Mouse (Mus musculus) subcutaneous adipose tissue, adult 2 months (tissue): Measurements from ENCODE around the gene Adamtsl5. TPM values are rescaled to one million over a fixed set of nuclear protein-coding genes. Genes with fewer than 3 reads are reported as not detected.

ENCODE experiments used
- polyA plus RNA-seq: library from polyadenylated mRNA; depleted of rRNA; stranded (reverse); fragments of >200 nt; gene quantifications from 2 replicates; pipeline ENCODE4 v1.2.3, GENCODE M21; 2012; ENCODE audit warnings: low replicate concordance; rRNA removed

The Adamtsl5 gene
- polyA plus RNA-seq = 27.6 and 29.5 TPM in 2 replicates

DNA sequence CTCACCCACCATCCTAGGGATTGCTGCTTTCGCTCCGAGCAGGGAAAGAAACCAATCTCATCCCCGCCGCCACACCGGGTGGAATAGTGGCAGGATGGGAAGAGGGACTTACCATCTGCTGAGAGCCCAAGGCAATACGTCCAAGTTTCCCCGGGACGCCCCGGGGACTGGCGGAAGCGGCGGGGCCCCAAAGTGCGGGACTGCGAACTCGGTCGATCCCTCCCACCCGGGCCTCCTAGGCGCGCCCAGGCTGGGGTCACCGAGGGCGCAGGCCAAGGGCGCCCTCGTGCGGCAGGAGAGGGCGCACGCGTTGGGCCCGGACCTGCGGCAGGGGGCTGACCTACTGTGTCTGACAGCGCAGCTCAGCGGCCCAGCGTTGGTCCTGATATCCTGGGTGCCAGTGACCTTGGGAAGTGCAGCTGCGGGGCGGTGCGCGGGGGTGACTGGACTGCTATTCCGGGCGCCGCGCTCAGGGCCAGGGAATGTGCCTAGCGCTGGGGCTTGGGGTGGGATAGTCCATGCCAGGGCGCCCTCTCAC lies at the start of gene Adamtsl5:
TSS of gene Adamtsl5 (minus strand) at position 169 of the 538 bp plus-strand sequence.

DNA sequence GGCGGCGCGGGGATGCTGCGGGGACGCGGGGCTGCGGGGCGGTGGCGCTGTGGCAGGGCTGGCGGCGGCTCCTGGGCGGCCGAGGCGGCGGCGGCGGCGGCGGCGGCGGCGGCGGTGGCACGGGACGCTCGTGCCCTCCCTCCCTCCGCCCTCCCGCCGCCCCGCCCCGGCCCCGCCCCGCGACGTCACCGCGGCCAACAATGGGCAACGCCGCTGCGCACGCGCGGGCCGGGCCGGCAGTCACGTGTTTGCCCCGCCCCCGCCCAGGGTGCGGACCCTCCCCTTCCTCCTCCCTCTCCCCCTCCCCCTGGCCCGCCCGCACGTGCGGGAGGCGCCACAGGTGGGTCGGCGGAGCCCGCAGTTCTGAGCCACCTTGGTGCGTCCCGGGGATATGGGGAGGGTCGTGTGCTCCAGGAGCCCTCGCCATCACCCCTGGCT lies 39.3 kb upstream of the Adamtsl5 start, which contains the start of gene Mex3d:
TSS of gene Mex3d (minus strand) at position 138 of the 438 bp plus-strand sequence.

DNA sequence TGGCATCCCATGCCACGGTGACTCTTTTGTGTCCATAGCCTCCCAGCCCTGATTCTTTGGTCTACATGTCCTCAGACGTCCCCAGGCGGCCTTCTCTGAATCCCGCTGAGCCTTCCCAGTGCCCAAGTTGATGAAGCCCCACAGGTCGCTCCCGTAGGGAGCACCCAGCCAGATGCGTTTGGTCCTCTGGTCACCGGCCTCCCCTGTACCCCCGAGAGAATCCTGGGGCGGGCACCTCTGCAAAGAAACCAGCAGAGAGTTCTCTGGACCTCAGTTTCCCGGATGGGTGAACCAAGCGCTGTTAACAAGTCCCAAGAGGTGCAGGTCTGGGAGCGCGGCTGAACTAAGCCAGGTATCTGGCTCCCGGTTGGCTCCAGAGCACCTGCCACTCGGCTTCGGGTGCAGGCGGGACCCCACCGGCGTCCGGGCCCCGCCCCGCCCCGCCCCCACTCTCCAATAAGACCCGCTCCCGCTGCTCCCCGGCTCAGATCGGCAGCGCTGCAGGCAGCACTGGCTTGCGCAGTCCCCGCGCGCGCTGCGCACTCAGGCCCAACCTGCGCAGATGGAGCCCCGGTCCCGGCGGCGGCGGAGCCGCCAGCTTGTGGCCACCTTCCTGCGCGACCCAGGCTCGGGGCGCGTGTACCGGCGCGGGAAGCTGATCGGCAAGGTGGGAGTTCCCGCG lies 7.9 kb upstream of the Adamtsl5 start, which contains the start of gene Plk5:
TSS of gene Plk5 (plus strand) at position 459 of the 682 bp plus-strand sequence.

DNA sequence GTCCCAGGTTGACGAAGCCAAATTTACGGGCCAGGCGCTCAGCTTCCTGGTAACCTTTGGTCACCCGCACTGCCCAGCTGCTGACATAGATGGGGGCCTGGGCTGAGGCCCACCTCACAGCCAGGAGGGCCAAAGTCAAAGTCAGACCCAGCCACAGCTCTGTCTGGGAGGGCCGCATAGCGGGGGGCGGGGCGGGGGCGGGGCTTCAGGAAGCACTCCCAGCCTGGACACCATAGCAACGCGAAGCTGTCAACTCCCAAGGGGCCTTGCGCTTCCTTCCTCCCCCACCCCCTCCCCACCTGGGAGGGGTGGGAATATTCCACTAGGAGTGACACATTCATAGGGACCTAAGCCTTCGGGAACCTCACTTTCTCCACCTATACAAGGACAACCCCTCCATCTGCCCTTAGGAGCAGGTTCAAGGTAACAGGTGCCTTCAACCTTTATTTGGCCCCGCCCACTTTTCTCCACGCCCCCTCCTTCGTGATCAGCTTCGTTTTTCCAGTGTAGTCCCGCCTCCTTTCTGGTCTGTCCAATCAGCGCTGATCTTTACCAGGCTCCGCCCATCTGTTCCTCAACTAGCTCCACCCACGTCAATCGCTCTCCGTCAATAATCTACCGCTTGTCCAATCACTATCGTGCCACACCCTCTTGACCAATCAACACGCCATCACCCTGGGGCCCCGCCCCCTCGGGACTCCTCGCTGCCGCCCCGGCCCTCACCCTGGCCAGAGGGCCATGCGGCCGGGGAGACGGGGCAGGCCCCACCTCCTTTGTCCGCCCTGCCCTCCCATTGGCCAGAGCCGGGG lies 18.7 kb downstream of the Adamtsl5 start, which contains the start of the genes Pcsk4 and Reep6:
TSS of gene Pcsk4 (minus strand) at position 226 of the 809 bp plus-strand sequence.
TSS of gene Reep6 (plus strand) at position 681 of the 809 bp plus-strand sequence.

DNA sequence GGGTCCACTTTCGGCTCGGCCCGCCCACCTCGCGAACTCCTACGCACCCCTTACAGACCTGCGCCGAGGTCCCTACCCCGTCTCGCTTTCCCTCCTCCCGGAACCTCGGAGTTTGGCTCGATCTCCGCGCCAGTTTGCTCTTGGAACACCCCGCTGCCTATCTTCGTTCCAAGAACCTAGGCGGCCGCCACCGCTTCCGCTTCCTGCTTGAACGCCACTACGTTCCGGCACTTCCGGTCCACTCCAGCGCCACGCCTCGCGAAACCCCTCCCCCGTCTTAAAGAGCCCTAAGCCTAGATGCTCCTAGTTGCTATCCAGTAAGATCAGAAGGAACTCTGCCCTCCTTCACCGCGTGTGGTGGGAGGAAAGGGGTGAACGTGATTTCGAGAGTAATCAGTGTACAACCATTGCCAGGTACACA lies 27.9 kb downstream of the Adamtsl5 start, which contains the start of gene 2310011J03Rik:
TSS of gene 2310011J03Rik (minus strand) at position 198 of the 421 bp plus-strand sequence.

DNA sequence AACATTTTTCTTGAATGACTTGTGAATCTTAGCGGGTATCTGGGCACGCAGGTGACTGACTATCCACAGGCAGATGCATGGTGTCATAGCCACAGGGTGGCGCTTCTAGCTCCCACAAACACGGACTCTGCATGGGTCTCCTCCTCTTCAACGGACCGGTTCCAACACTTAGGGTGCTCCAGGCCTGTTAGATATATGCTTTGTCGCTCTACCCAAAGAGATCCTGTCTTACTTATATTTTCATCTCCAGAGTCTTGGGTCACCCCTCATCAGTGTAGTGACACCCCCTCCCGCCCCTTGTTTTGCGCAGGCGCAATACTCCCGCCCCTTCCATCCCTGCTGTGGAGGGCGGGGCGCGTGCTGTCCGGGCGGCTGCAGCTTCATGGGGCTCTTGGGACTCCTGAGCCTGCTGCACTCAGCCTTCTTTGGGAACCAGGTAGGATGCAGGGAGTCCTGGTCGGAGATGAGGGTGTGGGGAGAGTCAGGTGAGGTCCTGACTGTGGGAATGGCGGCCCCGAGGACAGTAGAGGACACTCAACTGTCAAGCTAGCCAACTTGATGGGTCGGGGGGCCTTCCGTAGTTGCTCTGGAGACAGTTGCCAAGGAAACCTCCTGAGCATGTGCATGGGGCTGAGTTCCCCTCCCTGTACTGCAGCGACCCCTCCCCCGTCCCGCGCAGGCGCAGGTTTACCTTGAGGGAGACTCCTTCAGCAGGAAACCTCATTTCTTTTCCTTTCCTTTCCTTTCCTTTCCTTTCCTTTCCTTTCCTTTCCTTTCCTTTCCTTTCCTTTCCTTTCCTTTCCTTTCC lies 52.4 kb downstream of the Adamtsl5 start, which contains the start of gene Apc2:
TSS of gene Apc2 (plus strand) at position 360 of the 808 bp plus-strand sequence.

DNA sequence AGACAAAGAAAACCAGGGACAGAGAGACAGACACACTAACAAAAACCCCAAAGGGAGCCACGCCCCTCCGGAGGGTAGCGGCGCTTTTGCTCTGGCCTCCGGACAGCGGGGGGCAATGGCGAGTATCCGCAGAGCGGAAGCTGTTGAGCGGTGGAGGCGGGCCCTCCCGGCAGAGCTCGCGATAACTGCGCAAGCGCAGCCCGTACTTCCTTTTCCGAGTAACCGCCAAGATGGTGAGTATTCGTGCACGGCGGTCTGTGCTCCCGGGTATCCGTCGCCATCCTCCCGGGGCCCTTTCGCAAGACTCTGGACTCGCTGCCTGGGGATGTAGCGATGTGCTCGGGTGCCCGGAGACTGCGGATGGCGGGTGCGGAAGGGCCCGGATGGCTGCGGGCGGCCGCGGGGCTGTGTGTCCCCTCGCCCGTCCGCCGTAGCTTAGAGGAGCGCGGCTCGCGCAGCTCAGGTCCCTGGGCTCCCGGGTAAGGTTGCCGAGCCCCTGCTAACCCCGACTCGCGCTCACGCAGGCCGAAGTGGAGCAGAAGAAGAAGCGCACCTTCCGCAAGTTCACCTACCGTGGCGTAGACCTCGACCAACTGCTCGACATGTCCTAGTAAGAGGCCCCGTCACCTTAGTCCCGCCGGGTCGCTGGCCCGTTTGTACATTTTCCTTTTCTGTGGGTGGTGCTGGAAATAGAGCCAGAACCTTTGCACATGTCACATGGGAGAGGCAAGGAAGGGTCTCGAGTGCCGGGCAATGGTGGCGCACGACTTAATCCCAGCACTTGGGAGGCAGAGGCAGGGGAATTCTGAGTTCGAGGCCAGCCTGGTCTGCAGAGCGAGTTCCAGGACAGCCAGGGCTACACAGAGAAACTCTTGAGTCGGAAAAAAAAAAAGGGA lies 55.7 kb downstream of the Adamtsl5 start, which contains the start of gene Rps15:
TSS of gene Rps15 (plus strand) at position 203 of the 896 bp plus-strand sequence.

Other genes starting within 250 kb of the Adamtsl5 start
- gene Sbno2, start 242.8 kb downstream of the Adamtsl5 start, polyA plus RNA-seq = 43.1 and 60.1 TPM in 2 replicates
- 146 and 147 TPM in 2 replicates for gene Stk11, start 232.6 kb downstream of the Adamtsl5 start, polyA plus RNA-seq
- gene Atp5d, start 209.8 kb downstream of the Adamtsl5 start, polyA plus RNA-seq = 840 and 867 TPM in 2 replicates
- 4.6 and 24.2 TPM in 2 replicates for gene Cbarp, start 207.6 kb downstream of the Adamtsl5 start, polyA plus RNA-seq
- 26.8 and 79.7 TPM in 2 replicates for gene Midn, start 200.1 kb downstream of the Adamtsl5 start, polyA plus RNA-seq
- gene Cirbp, start 182.4 kb downstream of the Adamtsl5 start, polyA plus RNA-seq = 85.6 and 156 TPM in 2 replicates
- 11.8 and 12.1 TPM in 2 replicates for gene 1600002K03Rik, start 175.5 kb downstream of the Adamtsl5 start, polyA plus RNA-seq
- gene Efna2, start 168.9 kb downstream of the Adamtsl5 start, polyA plus RNA-seq = 5.8 and 12.4 TPM in 2 replicates
- 61.9 and 62.4 TPM in 2 replicates for gene Mum1, start 122.0 kb downstream of the Adamtsl5 start, polyA plus RNA-seq
- 414 and 611 TPM in 2 replicates for gene Ndufs7, start 99.3 kb downstream of the Adamtsl5 start, polyA plus RNA-seq
- gene Gamt, start 87.4 kb downstream of the Adamtsl5 start, polyA plus RNA-seq = 63.6 and 128 TPM in 2 replicates
- 41.8 and 67.0 TPM in 2 replicates for gene Dazap1, start 86.9 kb downstream of the Adamtsl5 start, polyA plus RNA-seq
- 1,097 and 1,999 TPM in 2 replicates for gene Rps15, start 56.0 kb downstream of the Adamtsl5 start, polyA plus RNA-seq
- 1.6 and 3.1 TPM in 2 replicates for gene Apc2, start 52.4 kb downstream of the Adamtsl5 start, polyA plus RNA-seq
- 63.1 and 73.9 TPM in 2 replicates for gene 2310011J03Rik, start 27.9 kb downstream of the Adamtsl5 start, polyA plus RNA-seq
- gene Pcsk4, start 18.9 kb downstream of the Adamtsl5 start, polyA plus RNA-seq = 11.0 and 18.3 TPM in 2 replicates
- 29.5 and 41.3 TPM in 2 replicates for gene Reep6, start 18.5 kb downstream of the Adamtsl5 start, polyA plus RNA-seq
- gene Plk5, start 8.0 kb upstream of the Adamtsl5 start, polyA plus RNA-seq = 0.12 TPM in 1 of 2 replicates, not detected in the other
- 9.5 and 41.0 TPM in 2 replicates for gene Mex3d, start 39.2 kb upstream of the Adamtsl5 start, polyA plus RNA-seq
- 145 and 199 TPM in 2 replicates for gene Mbd3, start 51.1 kb upstream of the Adamtsl5 start, polyA plus RNA-seq
- 2,303 and 2,715 TPM in 2 replicates for gene Uqcr11, start 58.4 kb upstream of the Adamtsl5 start, polyA plus RNA-seq
- gene Tcf3, start 85.2 kb upstream of the Adamtsl5 start, polyA plus RNA-seq = 56.2 and 124 TPM in 2 replicates
- gene Onecut3, start 146.4 kb upstream of the Adamtsl5 start, polyA plus RNA-seq = not detected in 2 replicates
- gene Atp8b3, start 190.7 kb upstream of the Adamtsl5 start, polyA plus RNA-seq = 0.03 and 0.06 TPM in 2 replicates
- gene Rexo1, start 213.1 kb upstream of the Adamtsl5 start, polyA plus RNA-seq = 36.1 and 53.1 TPM in 2 replicates
- gene Klf16, start 228.9 kb upstream of the Adamtsl5 start, polyA plus RNA-seq = 13.1 and 28.3 TPM in 2 replicates
- gene Abhd17a, start 241.9 kb upstream of the Adamtsl5 start, polyA plus RNA-seq = 199 and 204 TPM in 2 replicates